In genomic region chr5:122882256-122883050, GRCm38 (mm10) we compare ENCODE assay signal across 10 mouse cellular contexts. TPM values are rescaled to one million over a fixed set of nuclear protein-coding genes. Genes with fewer than 3 reads are reported as not detected.
DNase-seq lines count a peak whose midpoint lies in the region; ATAC-seq lines count a peak whose summit lies in the region.
"Had no signal": no experiment of that assay in that cellular context is flagged by ENCODE, and none has a peak within 500 bp of the region (broad histone marks: within the 10 kb centered on the region; RNA-seq: fewer than 3 reads in every experiment).

No protein-coding gene starts in this region.

- no peaks in the 10 kb centered on the region for H3K27me3 ChIP-seq in intestine, embryonic 16.5 days (replicated peaks; ENCODE audit: control insufficient read depth, insufficient read depth, low read length)
- no peaks in the 10 kb centered on the region for H3K27me3 ChIP-seq in intestine, embryonic 15.5 days (replicated peaks)

- H3K4me1 ChIP-seq in intestine, embryonic 16.5 days (ENCODE audit: control insufficient read depth, insufficient read depth, low read length), result peaks cover 16% of the 10 kb centered on the region
- H3K4me1 ChIP-seq in intestine, embryonic 15.5 days (replicated peaks), result 0 out of 2 replicates have a peak, but pooled peaks cover 10% of the 10 kb centered on the region

- no peak overlapping the region for H3K4me3 ChIP-seq in intestine, embryonic 16.5 days (ENCODE audit: low read length)
- H3K4me3 ChIP-seq in intestine, embryonic 15.5 days (replicated peaks), result no peak overlapping the region
- H3K4me3 ChIP-seq: erythroblast, embryonic 14.5 days had no signal

- H3K9ac ChIP-seq in intestine, embryonic 16.5 days (ENCODE audit: low read depth, low read length), result no peak overlapping the region
- no peak overlapping the region for H3K9ac ChIP-seq in intestine, embryonic 15.5 days

- H3K9me3 ChIP-seq in intestine, embryonic 16.5 days (ENCODE audit: control insufficient read depth, low read length), result no peaks in the 10 kb centered on the region
- no peaks in the 10 kb centered on the region for H3K9me3 ChIP-seq in intestine, embryonic 15.5 days

- peak overlapping the region; percentile 5; the same call in 1 of the 2 replicates for H3K27ac ChIP-seq in intestine, embryonic 16.5 days (ENCODE audit: low read length)
- no peak overlapping the region for H3K27ac ChIP-seq in intestine, embryonic 15.5 days

- intact Hi-C loops in heart, postnatal 36 days (cut with DNase I), result no loop called here
- intact Hi-C loops in left cerebral cortex, postnatal 14 days (cut with DNase I), result loop anchor here (5.0 kb wide), 1 partner anchor 60 kb away; the partner anchor contains the start of gene Anapc5

- peak; percentile 47 for ATAC-seq in intestine, embryonic 16.5 days
- ATAC-seq in intestine, embryonic 15.5 days, result no peak

- 80% methylated on average over 18 of the region's 18 CpGs for WGBS in intestine, embryonic 16.5 days
- whole genome bisulfite sequencing in intestine, embryonic 15.5 days, result 86% methylated on average over 18 of the region's 18 CpGs

- no peak overlapping the region for H3K4me2 ChIP-seq in intestine, embryonic 16.5 days (ENCODE audit: low read depth, low read length)
- no peak overlapping the region for H3K4me2 ChIP-seq in intestine, embryonic 15.5 days (replicated peaks)

- H3K36me3 ChIP-seq in intestine, embryonic 16.5 days (ENCODE audit: control insufficient read depth, insufficient read depth, low read length), result peaks cover 15% of the 10 kb centered on the region
- H3K36me3 ChIP-seq in intestine, embryonic 15.5 days, result peaks cover 15% of the 10 kb centered on the region

- DNase-seq in urinary bladder, postnatal 36 days (ENCODE audit: low spot score in 2 of 2), result peak; percentile 48 to 50
- no peak for DNase-seq in urinary bladder, postnatal 25 days (ENCODE audit: low spot score)
- DNase-seq in gonadal fat pad, adult 2 months (ENCODE audit: low read depth), result peak; percentile 96
- DNase-seq in retina, embryonic 14.5 days (ENCODE audit: low spot score), result no peak
- no peak for DNase-seq in heart, postnatal 36 days
- no peak for DNase-seq in left cerebral cortex, postnatal 14 days (ENCODE audit: low spot score in 2 of 2)
- DNase-seq: B cell, adult 2 months had no signal

RNA-seq across cellular contexts. Expression of gene Rnf34, which starts 32.6 kb away (rescaled TPM):
- 26.9 and 32.4 TPM in 2 replicates for polyA plus RNA-seq in intestine, embryonic 16.5 days (2015; fragmentation: Nextera tagmentation; extraction: Ambion mirVana)
- polyA plus RNA-seq in intestine, embryonic 15.5 days (2015; fragmentation: Nextera tagmentation; extraction: Ambion mirVana), result 25.9 and 30.7 TPM in 2 replicates
- polyA plus RNA-seq in gonadal fat pad, adult 2 months (2012; rRNA removed), result 16.5 and 17.5 TPM in 2 replicates
- 10 to 100 TPM; 25.6 to 30.1 TPM for total RNA-seq in heart, postnatal 36 days (2021)
- total RNA-seq in left cerebral cortex, postnatal 14 days (2021), result 10 to 100 TPM; 44.6 to 53.8 TPM

Comparison
In these comparisons a context has a peak if more than half of its experiments do, and no peak if none do; other contexts are left out.
1. DNase-seq: peak in urinary bladder, postnatal 36 days (2 of 2) and gonadal fat pad, adult 2 months (single experiment); none in urinary bladder, postnatal 25 days (single experiment), retina, embryonic 14.5 days (single experiment), heart, postnatal 36 days (0 of 2) and left cerebral cortex, postnatal 14 days (0 of 2).